ENCODE assay signal across 7 mouse cellular contexts in genomic region chr9:43953128-43953527, GRCm38 (mm10).
A peak's percentile ranks its signal among the peaks of the same experiment; 100 is the strongest.
DNase-seq lines count a peak whose midpoint lies in the region; ATAC-seq lines count a peak whose summit lies in the region.

No protein-coding gene starts in this region.

- H3K4me1 ChIP-seq in hindbrain, embryonic 11.5 days (replicated peaks; ENCODE audit: control insufficient read depth, insufficient read depth, low read length) = no peaks in the 10 kb centered on the region
- peaks cover 12% of the 10 kb centered on the region for H3K4me1 ChIP-seq in hindbrain, embryonic 10.5 days (replicated peaks)

- no peak overlapping the region for H3K4me2 ChIP-seq in hindbrain, embryonic 11.5 days (replicated peaks; ENCODE audit: low read depth, low read length)

- DNase-seq in hindbrain, embryonic 11.5 days (ENCODE audit: low spot score) = peak; percentile 49
- no peak for DNase-seq in hindbrain, embryonic 10.5 days (ENCODE audit: low spot score)
- DNase-seq in 3T3-L1 (ENCODE audit: low read depth, low spot score) (peak; percentile 43), ES-CJ7 (ENCODE audit: low read depth, low spot score) (peak; percentile 5)
- peak; percentile 33 for DNase-seq in fibroblast of lung, adult 2 months (ENCODE audit: low read depth)
- no peak for DNase-seq in thymus, postnatal 14 days
- no peak for DNase-seq in spleen, postnatal 14 days (ENCODE audit: low spot score in 2 of 2)

- 49% methylated on average over 7 of the region's 7 CpGs for WGBS in hindbrain, embryonic 11.5 days
- 39% methylated on average over 7 of the region's 7 CpGs for whole genome bisulfite sequencing in hindbrain, embryonic 10.5 days

- H3K4me3 ChIP-seq in hindbrain, embryonic 11.5 days (ENCODE audit: low read depth, low read length) = no peak overlapping the region
- no peak overlapping the region for H3K4me3 ChIP-seq in hindbrain, embryonic 10.5 days

- ATAC-seq in hindbrain, embryonic 11.5 days (ENCODE audit: low FRiP score) = no peak

- no peaks in the 10 kb centered on the region for H3K9me3 ChIP-seq in hindbrain, embryonic 11.5 days (ENCODE audit: control insufficient read depth, low read length)
- no peaks in the 10 kb centered on the region for H3K9me3 ChIP-seq in hindbrain, embryonic 10.5 days

- no peaks in the 10 kb centered on the region for H3K27me3 ChIP-seq in hindbrain, embryonic 11.5 days (ENCODE audit: control insufficient read depth, insufficient read depth, low read length)
- 0 out of 2 replicates have a peak, but pooled peaks cover 9% of the 10 kb centered on the region for H3K27me3 ChIP-seq in hindbrain, embryonic 10.5 days (ENCODE audit: insufficient read depth, poor library complexity, severe bottlenecking)

- H3K27ac ChIP-seq in hindbrain, embryonic 11.5 days (ENCODE audit: low read depth, low read length) = no peak overlapping the region
- H3K27ac ChIP-seq in hindbrain, embryonic 10.5 days = no peak overlapping the region

- H3K36me3 ChIP-seq in hindbrain, embryonic 11.5 days (ENCODE audit: control insufficient read depth, insufficient read depth, low read length) = no peaks in the 10 kb centered on the region
- no peaks in the 10 kb centered on the region for H3K36me3 ChIP-seq in hindbrain, embryonic 10.5 days

- H3K9ac ChIP-seq in hindbrain, embryonic 11.5 days (ENCODE audit: low read depth, low read length) = no peak overlapping the region

Comparison
In these comparisons a context has a peak if more than half of its experiments do, and no peak if none do; other contexts are left out.
1. DNase-seq: peak in hindbrain, embryonic 11.5 days (single experiment), 3T3-L1 (single experiment), ES-CJ7 (single experiment) and fibroblast of lung, adult 2 months (single experiment); none in hindbrain, embryonic 10.5 days (single experiment), thymus, postnatal 14 days (single experiment) and spleen, postnatal 14 days (0 of 2).